Mouse (Mus musculus) gastrocnemius, postnatal 25 days (tissue): ENCODE results near the gene Pex16. TPM values are rescaled to one million over a fixed set of nuclear protein-coding genes. Genes with fewer than 3 reads are reported as not detected.

Experiments used
- DNase-seq: peaks from one replicate; pipeline ENCODE4 v3.0.0; 2022
- long read RNA-seq, 2 experiments: library from polyadenylated mRNA; stranded (forward); transcript quantifications; one replicate each; pipeline ENCODE4 v2.0.0; 2021
- total RNA-seq, 2 experiments: library from RNA; stranded (reverse); gene quantifications; 1 replicate in 1 of 2; 2 replicates in 1 of 2; pipeline ENCODE4 v1.2.3; 2021

Gene Pex16
- total RNA-seq = 10 to 100 TPM; 16.7 to 18.9 TPM
- long read RNA-seq, experiment 1, transcript Pex16-201 (11 exons, 1,392 nt) = major isoform, 13 of 29 reads
- long read RNA-seq, experiment 1, partial matches to known transcripts = 10 of 29 reads
- long read RNA-seq, experiment 1, other reads (novel, unspliced or antisense) = 3 of 29 reads
- long read RNA-seq, experiment 2, transcript Pex16-201 (11 exons, 1,392 nt) = major isoform, 27 of 35 reads
- long read RNA-seq, experiment 2, partial matches to known transcripts = 5 of 35 reads
- long read RNA-seq, experiment 2, other reads (novel, unspliced or antisense) = 1 of 35 reads

- no peak for DNase-seq
These were observed at the start of gene Pex16, which contains the start of gene Large2 for GRCm38 (mm10) chr2:92374514-92374913. Gene Pex16, plus strand, starts transcription at chr2:92374676. Gene Large2, minus strand, starts transcription at chr2:92374869.

DNA sequence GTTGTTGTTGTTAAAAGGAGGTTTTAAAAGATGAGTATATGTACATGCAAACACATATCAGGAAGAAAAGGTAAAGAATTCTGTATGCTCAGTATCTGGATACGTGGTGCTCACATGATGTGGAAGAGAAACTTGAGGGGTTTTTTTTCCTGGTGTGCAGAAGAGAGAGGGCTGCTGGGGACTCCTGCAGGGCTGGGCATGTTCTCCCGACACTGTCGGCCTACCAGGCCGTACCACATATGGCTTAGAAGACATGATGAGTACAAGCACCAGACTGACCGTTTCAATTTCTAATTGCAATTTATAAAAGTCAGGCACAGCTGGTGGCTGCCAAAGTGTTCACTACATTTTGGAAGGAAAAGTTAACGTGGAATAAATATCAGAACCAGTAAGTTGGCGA is 48.8 kb upstream of the Pex16 start:
- DNase-seq = no peak

GRCm38 (mm10) chr2:92326221-92326620 is 48.3 kb upstream of the Pex16 start:
- DNase-seq = no peak

DNA sequence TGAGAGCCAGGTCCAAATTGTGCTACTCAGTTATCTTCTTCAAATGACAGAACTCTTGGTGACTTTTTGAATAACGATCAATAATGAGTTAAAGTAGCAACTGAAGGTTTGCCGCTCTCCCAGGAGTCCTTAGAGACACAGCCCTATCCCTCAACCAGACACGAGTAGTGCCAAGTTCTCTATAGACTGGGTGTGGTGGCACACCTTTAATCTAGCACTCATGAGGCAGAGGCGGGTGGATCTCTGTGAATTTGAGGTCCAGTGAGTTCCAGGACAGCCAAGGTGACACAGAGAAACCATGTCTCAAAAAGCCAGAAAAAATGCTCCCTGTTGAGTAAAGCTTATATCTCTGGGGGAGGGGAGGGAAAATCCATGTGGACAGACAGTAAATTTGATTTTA is 46.9 kb upstream of the Pex16 start:
- no peak for DNase-seq

- DNase-seq = no peak
These were observed 46.3 kb upstream of the Pex16 start for GRCm38 (mm10) chr2:92328206-92328605.

- no peak for DNase-seq
These were observed 43.6 kb upstream of the Pex16 start for GRCm38 (mm10) chr2:92330840-92331239.

- no peak for DNase-seq
These were observed 43.1 kb upstream of the Pex16 start for GRCm38 (mm10) chr2:92331410-92331809.

- DNase-seq = no peak
These were observed 42.6 kb upstream of the Pex16 start for GRCm38 (mm10) chr2:92331871-92332270.

GRCm38 (mm10) chr2:92342418-92342817 is 32.1 kb upstream of the Pex16 start:
- no peak for DNase-seq

DNA sequence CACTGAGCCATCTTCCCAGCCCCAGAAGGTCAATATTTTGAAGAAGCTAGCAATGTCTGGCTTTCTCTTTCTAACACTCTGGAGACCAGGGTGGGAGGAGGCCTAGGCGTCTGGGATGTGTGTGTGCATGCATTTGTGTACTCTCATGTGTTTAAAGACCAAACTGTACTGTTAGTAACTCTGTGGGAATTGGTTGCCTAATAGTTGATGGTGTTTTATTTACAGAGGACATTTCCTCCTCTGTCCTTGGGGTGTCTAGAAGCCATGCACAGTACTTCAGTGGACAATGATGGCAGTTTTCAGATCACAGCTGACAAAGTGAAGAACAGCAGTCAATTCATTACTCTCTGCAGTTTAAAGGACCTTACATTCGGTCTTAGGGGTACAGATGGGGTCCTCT is 27.3 kb upstream of the Pex16 start:
- DNase-seq = no peak

DNA sequence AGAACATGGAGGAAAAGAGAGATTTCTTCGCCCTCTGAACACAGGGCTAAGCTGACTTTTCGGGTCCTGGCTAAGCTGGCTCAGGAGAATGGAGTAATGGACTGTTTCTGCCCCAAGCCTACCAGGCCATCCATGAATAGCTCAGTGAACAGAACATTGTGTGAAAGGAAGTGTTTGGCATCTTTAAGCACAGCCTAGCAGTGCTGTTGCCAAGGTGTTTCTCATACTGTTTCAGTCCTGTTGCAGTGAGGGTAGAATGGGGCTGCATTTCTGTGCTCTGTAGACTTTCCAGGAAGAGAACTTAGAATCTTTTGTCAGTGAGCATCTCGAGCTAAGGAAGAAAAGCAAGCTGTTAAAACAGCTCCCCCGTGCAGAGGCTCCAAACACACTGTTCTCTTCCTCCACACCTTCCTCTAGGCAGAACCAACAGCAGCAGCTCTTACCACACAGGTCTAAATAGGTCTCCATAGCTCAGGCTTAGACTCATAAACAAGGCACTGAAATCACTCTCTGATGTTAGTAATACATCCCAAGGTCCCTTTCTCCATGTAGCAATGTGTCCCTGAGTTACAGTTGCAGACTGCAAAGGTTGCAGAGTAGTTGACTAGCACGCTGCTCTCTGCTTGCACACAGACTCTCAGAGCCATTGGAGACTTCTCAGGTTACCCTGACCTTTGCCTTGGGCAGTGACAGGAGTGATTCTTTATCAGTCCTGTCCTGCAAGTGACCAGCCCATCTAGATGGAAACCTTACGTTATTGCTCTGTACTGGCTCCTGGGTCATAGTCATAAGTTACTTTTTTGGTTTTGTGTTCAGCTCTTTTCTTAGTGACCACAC is 24.7 kb upstream of the Pex16 start:
- DNase-seq = no peak

- DNase-seq = no peak
These were observed 23.8 kb upstream of the Pex16 start for GRCm38 (mm10) chr2:92350686-92351085.

GRCm38 (mm10) chr2:92353402-92353801 is 21.1 kb upstream of the Pex16 start:
- DNase-seq = no peak

DNA sequence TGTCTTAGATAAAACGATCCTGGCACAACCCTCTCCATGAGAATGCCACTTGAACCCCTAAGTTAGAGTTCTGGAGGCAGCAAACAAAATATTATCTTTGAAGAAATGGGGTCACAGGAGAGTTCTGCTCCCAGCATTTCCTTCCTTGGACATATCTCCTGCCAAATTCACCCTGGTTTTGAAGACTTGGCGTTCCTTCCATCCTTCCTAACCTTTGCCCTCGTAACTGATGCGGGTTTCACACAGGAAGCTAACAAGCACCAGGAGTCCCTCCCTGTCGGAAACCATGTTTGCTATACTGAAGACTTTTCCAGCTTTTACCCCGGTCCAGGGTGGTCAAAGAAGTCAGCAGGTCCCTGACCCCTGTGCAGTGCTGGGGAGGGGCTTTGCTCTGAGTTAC is 20.3 kb upstream of the Pex16 start:
- no peak for DNase-seq

- no peak for DNase-seq
These were observed 15.2 kb upstream of the Pex16 start for GRCm38 (mm10) chr2:92359301-92359700.

- DNase-seq = no peak
These were observed 14.2 kb upstream of the Pex16 start for GRCm38 (mm10) chr2:92360186-92360823.

GRCm38 (mm10) chr2:92360893-92361292 is 13.6 kb upstream of the Pex16 start:
- no peak for DNase-seq

DNA sequence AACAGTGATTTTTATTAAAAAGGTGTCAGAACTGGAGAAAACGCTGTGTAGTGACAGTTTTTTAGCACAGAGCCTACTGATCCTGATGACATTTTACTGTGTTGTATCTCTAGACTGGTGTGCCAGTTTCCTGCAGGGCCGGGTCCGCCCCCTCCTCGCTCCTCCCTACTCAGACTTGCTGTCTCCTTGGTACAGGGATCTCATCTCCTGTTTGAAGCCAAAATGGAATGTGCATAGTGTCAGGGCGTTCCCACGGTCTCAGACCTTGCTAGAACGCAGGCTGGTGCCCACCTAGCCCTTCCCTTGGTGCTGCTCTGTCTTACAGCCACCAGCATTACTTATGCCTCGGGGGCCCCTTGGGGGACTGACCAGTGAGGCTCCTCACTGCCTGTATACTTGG is 12.7 kb upstream of the Pex16 start:
- DNase-seq = no peak

DNA sequence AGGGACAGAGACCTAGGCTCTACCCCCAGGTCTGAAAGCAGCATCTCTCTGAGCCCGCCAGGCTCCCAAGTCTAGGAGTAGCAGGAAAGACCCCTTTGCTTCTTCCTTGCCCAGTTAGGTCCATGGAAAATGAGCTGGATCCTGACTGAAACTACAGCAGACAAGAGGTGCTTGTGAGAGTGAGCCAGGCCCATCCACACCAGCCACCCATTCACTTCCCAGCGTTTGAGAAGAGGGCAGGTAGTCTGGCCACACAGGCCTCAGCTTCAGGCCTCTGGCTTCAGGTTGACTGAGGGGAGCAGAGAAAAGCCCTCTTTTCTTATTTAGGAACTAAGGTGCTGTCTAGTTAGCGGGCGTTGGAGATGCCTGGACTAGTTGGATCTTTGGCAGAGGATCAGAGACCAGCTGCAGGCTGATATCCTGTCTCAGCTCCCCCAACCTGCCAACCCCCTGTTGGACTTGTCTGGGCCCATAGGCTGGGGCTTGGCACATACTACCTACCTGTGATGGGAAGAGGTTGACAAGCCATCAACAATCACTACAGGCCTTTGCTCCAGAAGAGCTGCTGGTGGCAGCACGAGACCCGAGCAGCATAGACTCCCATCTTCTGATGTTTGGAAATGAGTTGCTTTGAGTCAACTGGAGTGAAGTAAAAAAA is 11.8 kb upstream of the Pex16 start:
- no peak for DNase-seq

GRCm38 (mm10) chr2:92364086-92364485 is 10.4 kb upstream of the Pex16 start:
- no peak for DNase-seq

DNA sequence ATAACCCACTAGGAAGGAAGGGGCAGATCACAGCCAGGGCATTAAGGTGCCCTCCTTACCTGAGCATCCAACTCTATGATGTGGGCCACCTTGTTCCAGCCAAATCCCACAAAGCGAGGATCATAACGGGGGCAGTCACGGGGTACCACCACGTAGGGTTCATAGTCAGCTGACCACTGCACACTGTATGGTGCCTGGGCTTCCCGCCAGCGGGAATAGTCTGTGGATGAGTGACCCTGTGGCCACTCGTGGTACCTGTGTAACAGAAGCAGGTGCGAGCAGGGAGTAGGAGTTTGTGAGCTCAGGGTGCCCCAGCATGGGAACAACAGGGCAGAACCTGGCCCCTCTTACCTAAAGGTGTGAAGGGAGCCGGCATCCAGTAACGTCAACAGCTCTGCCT is 8.9 kb upstream of the Pex16 start:
- DNase-seq = no peak

DNA sequence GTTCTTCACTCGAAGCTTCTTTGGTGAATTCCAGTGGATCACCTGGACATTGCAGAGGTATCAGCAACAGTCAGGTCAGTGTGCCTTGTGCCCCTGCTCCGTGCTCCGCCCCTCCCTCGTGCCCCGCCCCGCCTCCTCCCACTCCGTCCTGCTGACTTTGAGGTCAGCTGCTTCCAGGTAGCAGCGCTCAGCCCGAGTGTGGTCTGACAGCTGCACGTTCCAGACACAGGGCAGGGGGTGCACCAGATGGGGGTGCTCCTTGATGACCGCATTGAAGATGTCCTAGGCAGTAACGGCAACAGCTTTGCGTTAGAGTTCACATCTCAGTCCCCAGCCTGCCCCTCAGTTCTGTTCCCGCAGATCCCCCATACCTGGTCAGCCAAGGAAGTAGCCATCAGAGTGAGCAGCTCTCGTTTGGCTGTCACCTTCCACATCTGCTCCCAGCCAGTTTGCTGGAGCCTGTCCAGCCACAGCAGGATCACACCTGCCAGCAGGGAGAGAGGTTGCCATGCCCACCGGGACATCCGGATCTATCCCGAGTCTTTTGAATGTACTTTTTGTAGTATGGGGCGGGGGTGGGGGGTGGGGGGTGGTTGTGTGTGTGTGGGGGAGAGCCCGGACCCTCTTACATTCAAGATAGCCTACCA is 7.0 kb upstream of the Pex16 start:
- no peak for DNase-seq
